Mouse (Mus musculus) liver, postnatal 0 days (tissue): ENCODE data around the gene Il17re. TPM values are rescaled to one million over a fixed set of nuclear protein-coding genes. Genes with fewer than 3 reads are reported as not detected.

ENCODE experiments used
- ATAC-seq: fragments of 200-750 bp; cut with Nextera tagmentation; 2 replicates; pipeline ENCODE4 v1.8.0; 2017; ENCODE audit warnings: mild to moderate bottlenecking, moderate library complexity
- DNase-seq: peaks from one replicate; pipeline ENCODE4 v3.0.0-alpha.2; 2016
- H3K27ac ChIP-seq: fragments of 300-500 bp; sonication (generic); 2 replicates; pipeline ENCODE4 v1.5.1; 2014; ENCODE audit warnings: antibody characterized with exemption, moderate library complexity, mild to moderate bottlenecking, low read depth
- H3K27me3 ChIP-seq: fragments of 300-500 bp; sonication (generic); 2 replicates; pipeline ENCODE4 v1.6.1; 2014; ENCODE audit warnings: low read length, control low read depth, mixed read lengths; ENCODE audit not compliant: insufficient read depth
- H3K36me3 ChIP-seq: fragments of 300-500 bp; sonication (generic); replicated peaks from 2 replicates; pipeline ENCODE4 v1.6.1; 2014; ENCODE audit warnings: mild to moderate bottlenecking, control low read depth, low read length, moderate library complexity, mixed read lengths; ENCODE audit not compliant: insufficient read depth
- H3K4me1 ChIP-seq: fragments of 300-500 bp; sonication (generic); 2 replicates; pipeline ENCODE4 v1.6.1; 2014; ENCODE audit warnings: antibody characterized with exemption, mild to moderate bottlenecking, control low read depth; ENCODE audit not compliant: insufficient read depth
- H3K4me2 ChIP-seq: fragments of 300-500 bp; sonication (generic); 2 replicates; pipeline ENCODE4 v1.6.1; 2014; ENCODE audit warnings: low read depth, mild to moderate bottlenecking, low read length, moderate library complexity, mixed read lengths
- H3K4me3 ChIP-seq: fragments of 300-500 bp; sonication (generic); 2 replicates; pipeline ENCODE4 v1.5.1; 2014; ENCODE audit warnings: low read depth, low read length
- H3K9ac ChIP-seq: fragments of 300-500 bp; sonication (generic); replicated peaks from 2 replicates; pipeline ENCODE4 v1.6.1; 2014; ENCODE audit warnings: mild to moderate bottlenecking, moderate library complexity
- H3K9me3 ChIP-seq: fragments of 300-500 bp; sonication (generic); 2 replicates; pipeline ENCODE4 v1.6.1; 2016; ENCODE audit warnings: mild to moderate bottlenecking, control low read depth, low read length, mixed read lengths
- CTCF ChIP-seq: sonication (generic); IDR thresholded peaks from 2 replicates; pipeline ENCODE4 v1.5.1; 2016; ENCODE audit warnings: antibody characterized with exemption, low read depth
- EP300 ChIP-seq: IDR thresholded peaks from 2 replicates; pipeline ENCODE4 v1.6.1; 2016; ENCODE audit warnings: antibody characterized with exemption, low read depth, mild to moderate bottlenecking
- WGBS: fragments of 180-500 bp; shearing (Covaris S2); extraction: QIAGEN DNeasy Blood & Tissue Kit; methylation state at CpG from one replicate; pipeline ENCODE4 v1.1.7; 2014; ENCODE audit not compliant: insufficient replicate concordance; 5-methylcytosine and 5-hydroxymethylcytosine counted together
- polyA plus RNA-seq: library from polyadenylated mRNA; unstranded; fragments of >200 nt; fragmentation: Nextera tagmentation; extraction: Ambion mirVana; gene quantifications from 2 replicates; pipeline ENCODE4 v1.2.1, GENCODE M21; 2015

The Il17re gene
- polyA plus RNA-seq, 1 experiment from 2014 or later: 0.49 TPM

- no peak for TF ChIP-seq EP300
- TF ChIP-seq CTCF: no peak
- no peak overlapping the region for H3K4me2 ChIP-seq
- 89% methylated on average over 4 of the region's 4 CpGs for WGBS
- ATAC-seq (no peak), DNase-seq (no peak)
- H3K4me1 ChIP-seq: peaks cover 14% of the 10 kb centered on the region
- no peak overlapping the region for H3K4me3 ChIP-seq
- no peaks in the 10 kb centered on the region for H3K27me3 ChIP-seq
- H3K9me3 ChIP-seq: no peaks in the 10 kb centered on the region
- H3K36me3 ChIP-seq: peaks cover 18% of the 10 kb centered on the region
- H3K27ac ChIP-seq: no peak overlapping the region
- H3K9ac ChIP-seq: no peak overlapping the region
Observed at GRCm38 (mm10) chr6:113447639-113448038, 10.6 kb upstream of the Il17re start.

- no peak overlapping the region for H3K4me3 ChIP-seq
- H3K4me2 ChIP-seq: no peak overlapping the region
- no peak overlapping the region for H3K27ac ChIP-seq
Observed at GRCm38 (mm10) chr6:113451839-113452238, 6.4 kb upstream of the Il17re start.

GRCm38 (mm10) chr6:113455007-113455406 lies 3.3 kb upstream of the Il17re start:
- Histone ChIP-seq H3K4me2 (no peak overlapping the region), H3K9ac (no peak overlapping the region), H3K4me1 (no peaks in the 10 kb centered on the region), H3K4me3 (no peak overlapping the region), H3K36me3 (no peaks in the 10 kb centered on the region), H3K27ac (no peak overlapping the region), H3K27me3 (no peaks in the 10 kb centered on the region), H3K9me3 (no peaks in the 10 kb centered on the region)
- no peak for TF ChIP-seq CTCF
- no peak for TF ChIP-seq EP300
- DNase-seq: no peak
- ATAC-seq: no peak
- 28% methylated on average over 5 of the region's 5 CpGs for WGBS

More at GRCm38 (mm10) chr6:113451839-113452238, 6.4 kb upstream of the Il17re start:
- H3K36me3 ChIP-seq: peaks cover 15% of the 10 kb centered on the region
- WGBS: 86% methylated on average over 2 of the region's 2 CpGs
- no peaks in the 10 kb centered on the region for H3K27me3 ChIP-seq
- no peak overlapping the region for H3K9ac ChIP-seq
- no peaks in the 10 kb centered on the region for H3K4me1 ChIP-seq
- no peaks in the 10 kb centered on the region for H3K9me3 ChIP-seq
- no peak for ATAC-seq
- TF ChIP-seq EP300: no peak
- TF ChIP-seq CTCF: no peak
- DNase-seq: no peak

- no peak overlapping the region for H3K9ac ChIP-seq
- no peak for ATAC-seq
- H3K27me3 ChIP-seq: no peaks in the 10 kb centered on the region
- no peak for TF ChIP-seq CTCF
- TF ChIP-seq EP300: no peak
- 69% methylated on average over 10 of the region's 10 CpGs for WGBS
- no peak overlapping the region for H3K4me3 ChIP-seq
- no peaks in the 10 kb centered on the region for H3K9me3 ChIP-seq
- no peak overlapping the region for H3K4me2 ChIP-seq
- no peaks in the 10 kb centered on the region for H3K36me3 ChIP-seq
- DNase-seq: no peak
- no peaks in the 10 kb centered on the region for H3K4me1 ChIP-seq
- H3K27ac ChIP-seq: no peak overlapping the region
Observed at GRCm38 (mm10) chr6:113458635-113459034, 351 bp downstream of the Il17re start.

GRCm38 (mm10) chr6:113464040-113464439 lies 5.8 kb downstream of the Il17re start:
- 67% methylated on average over 7 of the region's 7 CpGs for WGBS
- no peaks in the 10 kb centered on the region for H3K4me1 ChIP-seq
- H3K27ac ChIP-seq: no peak overlapping the region
- no peak for TF ChIP-seq EP300
- TF ChIP-seq CTCF: no peak
- no peaks in the 10 kb centered on the region for H3K9me3 ChIP-seq
- no peak overlapping the region for H3K9ac ChIP-seq
- H3K27me3 ChIP-seq: no peaks in the 10 kb centered on the region
- H3K4me2 ChIP-seq: no peak overlapping the region
- DNase-seq: no peak
- H3K4me3 ChIP-seq: no peak overlapping the region
- H3K36me3 ChIP-seq: no peaks in the 10 kb centered on the region
- ATAC-seq: no peak

GRCm38 (mm10) chr6:113465602-113466001 lies 7.3 kb downstream of the Il17re start:
- Histone ChIP-seq H3K4me2 (no peak overlapping the region), H3K4me3 (no peak overlapping the region), H3K27me3 (0 out of 2 replicates have a peak, but pooled peaks cover 3% of the 10 kb centered on the region), H3K27ac (no peak overlapping the region), H3K9me3 (no peaks in the 10 kb centered on the region), H3K9ac (no peak overlapping the region), H3K36me3 (no peaks in the 10 kb centered on the region), H3K4me1 (peaks cover 9% of the 10 kb centered on the region; the same call in 1 of the 2 replicates)
- no peak for DNase-seq
- no peak for ATAC-seq
- TF ChIP-seq EP300: no peak
- TF ChIP-seq CTCF: peak; percentile 42
- 61% methylated on average over 5 of the region's 5 CpGs for WGBS

GRCm38 (mm10) chr6:113468512-113468911 lies 10.2 kb downstream of the Il17re start:
- no peaks in the 10 kb centered on the region for H3K9me3 ChIP-seq
- no peak overlapping the region for H3K9ac ChIP-seq
- 0 out of 2 replicates have a peak, but pooled peaks cover 6% of the 10 kb centered on the region for H3K27me3 ChIP-seq
- H3K4me3 ChIP-seq: no peak overlapping the region
- 58% methylated on average over 3 of the region's 3 CpGs for WGBS
- ATAC-seq: no peak
- DNase-seq: no peak
- H3K4me1 ChIP-seq: peaks cover 15% of the 10 kb centered on the region
- no peak overlapping the region for H3K27ac ChIP-seq
- TF ChIP-seq EP300 (no peak), CTCF (no peak)
- no peak overlapping the region for H3K4me2 ChIP-seq
- no peaks in the 10 kb centered on the region for H3K36me3 ChIP-seq
